Mouse (Mus musculus) E14TG2a.4 (cell line): Measurements from ENCODE around the gene Tgfbr3.

Experiments
- CTCF ChIP-seq: conservative IDR thresholded peaks from 2 replicates; pipeline ENCODE4 v1.5.1; 2014; ENCODE audit warnings: low read length
- NANOG ChIP-seq: IDR thresholded peaks from 2 replicates; pipeline ENCODE4 v1.6.1; 2014; ENCODE audit warnings: borderline replicate concordance, low read length, mixed read lengths
- POU5F1 ChIP-seq: IDR thresholded peaks from 2 replicates; pipeline ENCODE4 v1.6.1; 2014; ENCODE audit warnings: low read length, borderline replicate concordance

DNA sequence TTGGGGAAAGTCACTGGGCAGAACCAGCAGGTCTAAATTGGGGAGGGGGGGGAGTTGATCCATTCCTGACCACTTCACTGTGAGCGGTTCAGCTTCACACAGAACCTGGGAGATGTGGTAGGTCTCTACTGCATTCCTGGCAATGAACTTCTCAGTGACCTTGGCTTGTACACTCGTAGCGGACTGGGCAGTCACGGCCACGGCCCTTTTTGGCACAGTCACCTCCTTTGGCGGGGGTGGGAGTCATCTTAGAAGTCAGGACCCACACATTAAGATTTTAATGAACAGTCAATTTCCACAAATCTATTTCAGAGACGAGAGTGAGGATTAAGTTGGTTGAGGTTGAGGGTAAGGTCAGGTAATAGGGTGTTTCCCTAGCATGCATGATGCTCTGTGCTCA is 27.7 kb upstream of the Tgfbr3 start:
- TF ChIP-seq CTCF (no peak), NANOG (no peak), POU5F1 (no peak)
